Mouse (Mus musculus): ENCODE data around the gene Phykpl.

The Phykpl gene

GRCm38 (mm10) chr11:51584431-51585248 lies at the start of gene Phykpl:
Gene Phykpl (plus strand): TSS chr11:51584757.
- DNase-seq (ENCODE audit: low spot score): peak; percentile 97

- DNase-seq (ENCODE audit: low spot score): no peak
Observed at GRCm38 (mm10) chr11:51538388-51538787, 46.2 kb upstream of the Phykpl start.

GRCm38 (mm10) chr11:51538919-51539758 lies 45.4 kb upstream of the Phykpl start:
- no peak for DNase-seq (ENCODE audit: low spot score)

- peak; percentile 99 for DNase-seq (ENCODE audit: low spot score)
Observed at GRCm38 (mm10) chr11:51539759-51540282, 44.7 kb upstream of the Phykpl start.

- DNase-seq (ENCODE audit: low spot score): peak; percentile 73
Observed at GRCm38 (mm10) chr11:51542424-51542823, 42.1 kb upstream of the Phykpl start.

- DNase-seq (ENCODE audit: low spot score): peak; percentile 79
Observed at GRCm38 (mm10) chr11:51543487-51544050, 41.0 kb upstream of the Phykpl start.

GRCm38 (mm10) chr11:51544413-51544812 lies 40.1 kb upstream of the Phykpl start:
- no peak for DNase-seq (ENCODE audit: low spot score)

GRCm38 (mm10) chr11:51545811-51546210 lies 38.7 kb upstream of the Phykpl start:
- DNase-seq (ENCODE audit: low spot score): no peak

GRCm38 (mm10) chr11:51551253-51551652 lies 33.3 kb upstream of the Phykpl start:
- no peak for DNase-seq (ENCODE audit: low spot score)

GRCm38 (mm10) chr11:51552091-51552490 lies 32.5 kb upstream of the Phykpl start:
- DNase-seq (ENCODE audit: low spot score): no peak

- DNase-seq (ENCODE audit: low spot score): no peak
Observed at GRCm38 (mm10) chr11:51554590-51554989, 30.0 kb upstream of the Phykpl start.

- DNase-seq (ENCODE audit: low spot score): no peak
Observed at GRCm38 (mm10) chr11:51555066-51555465, 29.5 kb upstream of the Phykpl start.

GRCm38 (mm10) chr11:51563276-51563675 lies 21.3 kb upstream of the Phykpl start:
- no peak for DNase-seq (ENCODE audit: low spot score)

GRCm38 (mm10) chr11:51565062-51565461 lies 19.5 kb upstream of the Phykpl start:
- no peak for DNase-seq (ENCODE audit: low spot score)

GRCm38 (mm10) chr11:51565951-51566350 lies 18.6 kb upstream of the Phykpl start:
- no peak for DNase-seq (ENCODE audit: low spot score)

GRCm38 (mm10) chr11:51568801-51569200 lies 15.8 kb upstream of the Phykpl start:
- no peak for DNase-seq (ENCODE audit: low spot score)

- no peak for DNase-seq (ENCODE audit: low spot score)
Observed at GRCm38 (mm10) chr11:51576454-51576853, 8.1 kb upstream of the Phykpl start.

- DNase-seq (ENCODE audit: low spot score): no peak
Observed at GRCm38 (mm10) chr11:51577587-51577986, 7.0 kb upstream of the Phykpl start.

- no peak for DNase-seq (ENCODE audit: low spot score)
Observed at GRCm38 (mm10) chr11:51579024-51579423, 5.5 kb upstream of the Phykpl start.

- peak; percentile 92 for DNase-seq (ENCODE audit: low spot score)
Observed at GRCm38 (mm10) chr11:51582713-51583112, 1.8 kb upstream of the Phykpl start.

GRCm38 (mm10) chr11:51584057-51584430 lies 513 bp upstream of the Phykpl start:
- DNase-seq (ENCODE audit: low spot score): no peak

- no peak for DNase-seq (ENCODE audit: low spot score)
Observed at GRCm38 (mm10) chr11:51585608-51586252, 1.2 kb downstream of the Phykpl start.
